Mouse (Mus musculus): ENCODE data around the gene Cep131. TPM values are rescaled to one million over a fixed set of nuclear protein-coding genes. Genes with fewer than 3 reads are reported as not detected.

Cep131 gene
- polyA plus RNA-seq, 1 experiment from 2014 or later, result 30.3 TPM

DNA sequence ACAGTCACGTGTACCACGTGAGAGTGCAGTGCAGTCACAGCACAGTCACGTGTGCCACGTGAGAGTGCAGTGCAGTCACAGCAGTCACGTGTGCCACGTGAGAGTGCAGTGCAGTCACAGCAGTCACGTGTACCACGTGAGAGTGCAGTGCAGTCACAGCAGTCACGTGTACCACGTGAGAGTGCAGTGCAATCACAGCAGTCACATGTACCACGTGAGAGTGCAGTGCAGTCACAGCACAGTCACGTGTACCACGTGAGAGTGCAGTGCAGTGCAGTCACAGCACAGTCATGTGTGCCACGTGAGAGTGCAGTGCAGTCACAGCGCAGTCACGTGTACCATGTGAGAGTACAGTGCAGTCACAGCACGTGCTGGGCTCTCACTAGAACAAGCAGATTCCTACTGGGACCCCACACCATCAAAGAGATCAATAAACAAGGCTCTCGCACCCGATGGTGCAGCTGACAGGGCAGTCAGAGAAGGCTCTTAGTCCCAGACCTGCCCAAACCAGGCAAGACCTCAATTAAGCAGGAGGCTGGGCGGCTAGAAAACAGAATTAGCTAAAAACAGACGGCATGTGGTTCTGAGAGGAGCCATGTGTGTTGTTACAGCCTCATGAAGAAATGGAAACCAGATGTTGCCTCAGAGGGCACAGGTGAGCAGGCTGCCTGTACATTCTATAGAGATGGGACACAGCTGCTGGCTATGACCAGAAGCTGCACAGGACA, 28.0 kb upstream of the Cep131 start:
- Histone ChIP-seq H3K4me3 (no peak overlapping the region), H3K4me2 (no peak overlapping the region), H3K27me3 (no peaks in the 10 kb centered on the region), H3K4me1 (peaks cover 22% of the 10 kb centered on the region), H3K36me3 (peaks cover 66% of the 10 kb centered on the region), H3K27ac (peak overlapping the region; percentile 13; the same call in 1 of the 2 replicates), H3K9ac (0 out of 2 replicates have a peak overlapping the region, but pooled peaks have one; percentile 16), H3K9me3 (no peaks in the 10 kb centered on the region)
- ATAC-seq (ENCODE audit: insufficient number of reproducible peaks, insufficient read depth, low FRiP score, low TSS enrichment, low read depth), result no peak
- 67% methylated on average over 21 of the region's 21 CpGs for WGBS

DNA sequence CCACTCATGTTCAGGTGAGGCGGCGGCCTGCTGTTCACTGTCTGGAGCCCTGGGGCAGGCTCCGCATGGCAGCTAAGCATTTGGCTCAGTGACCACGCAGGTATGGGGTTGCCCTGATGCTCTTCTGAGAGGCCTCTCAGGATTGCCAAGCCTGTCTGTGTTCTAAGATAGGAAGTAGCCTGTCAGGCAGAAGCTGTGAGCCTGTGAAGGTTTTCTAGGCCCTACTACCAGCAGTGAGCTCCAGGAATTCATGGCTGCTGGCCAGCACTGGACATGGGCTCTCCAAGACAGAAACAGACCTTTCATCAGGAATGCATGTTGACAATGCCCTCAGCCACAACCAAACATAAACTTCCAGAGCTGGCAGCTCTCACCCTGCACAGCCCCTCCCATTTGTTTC, 25.5 kb upstream of the Cep131 start:
- peaks cover 22% of the 10 kb centered on the region for H3K4me1 ChIP-seq
- H3K9ac ChIP-seq, result 0 out of 2 replicates have a peak overlapping the region, but pooled peaks have one; percentile 41
- H3K36me3 ChIP-seq, result peaks cover 68% of the 10 kb centered on the region
- no peak overlapping the region for H3K4me2 ChIP-seq
- H3K4me3 ChIP-seq, result no peak overlapping the region
- no peak for ATAC-seq (ENCODE audit: insufficient number of reproducible peaks, insufficient read depth, low FRiP score, low TSS enrichment, low read depth)
- no peaks in the 10 kb centered on the region for H3K27me3 ChIP-seq
- H3K9me3 ChIP-seq, result no peaks in the 10 kb centered on the region
- WGBS, result 81% methylated on average over 4 of the region's 4 CpGs
- no peak overlapping the region for H3K27ac ChIP-seq

DNA sequence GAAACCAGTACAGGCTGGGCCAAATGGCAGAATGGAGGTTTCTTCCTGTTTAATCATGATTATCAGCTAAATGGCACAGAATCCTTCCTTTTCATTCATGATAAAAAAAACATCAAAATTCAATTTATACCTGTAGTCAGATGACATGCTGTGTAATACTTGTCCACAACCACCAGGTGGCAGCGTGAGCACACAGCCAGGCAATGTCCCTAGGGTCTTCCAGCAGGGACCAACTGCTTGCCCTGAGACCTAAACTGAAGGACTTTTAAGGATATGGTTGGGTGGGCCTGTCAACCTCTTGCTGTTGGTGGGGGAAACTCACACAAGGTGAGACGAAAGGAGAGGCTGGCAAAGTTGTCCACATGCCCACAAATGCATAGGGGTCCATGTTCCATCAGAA, 24.4 kb upstream of the Cep131 start:
- Histone ChIP-seq H3K27me3 (no peaks in the 10 kb centered on the region), H3K4me3 (no peak overlapping the region), H3K27ac (0 out of 2 replicates have a peak overlapping the region, but pooled peaks have one; percentile 24), H3K4me2 (no peak overlapping the region), H3K36me3 (peaks cover 67% of the 10 kb centered on the region), H3K9me3 (no peaks in the 10 kb centered on the region), H3K9ac (no peak overlapping the region), H3K4me1 (peaks cover 22% of the 10 kb centered on the region)
- ATAC-seq (ENCODE audit: insufficient number of reproducible peaks, insufficient read depth, low FRiP score, low TSS enrichment, low read depth), result no peak
- 6% methylated on average over 2 of the region's 2 CpGs for WGBS

DNA sequence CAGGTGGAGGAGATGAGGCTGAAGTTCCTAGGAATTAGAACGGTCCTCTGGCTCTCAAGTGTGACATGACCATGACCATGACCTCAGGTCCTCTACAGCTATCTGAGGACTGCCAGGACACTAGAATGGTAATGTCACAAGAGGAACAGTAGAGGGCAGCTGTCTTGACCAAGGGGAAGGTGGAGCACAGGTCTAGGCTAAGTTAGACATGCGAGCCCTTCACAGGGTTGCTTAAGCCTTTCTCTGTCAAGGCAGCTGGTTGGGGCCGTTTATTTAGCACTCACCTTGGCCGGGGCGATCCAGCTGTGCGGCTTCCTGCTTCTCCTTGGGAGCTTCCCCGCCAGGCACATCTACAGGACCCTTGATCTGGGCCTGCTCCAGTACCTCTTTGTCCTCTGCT, 23.9 kb upstream of the Cep131 start:
- H3K9ac ChIP-seq, result no peak overlapping the region
- H3K27ac ChIP-seq, result no peak overlapping the region
- no peaks in the 10 kb centered on the region for H3K27me3 ChIP-seq
- peaks cover 22% of the 10 kb centered on the region for H3K4me1 ChIP-seq
- ATAC-seq (ENCODE audit: insufficient number of reproducible peaks, insufficient read depth, low FRiP score, low TSS enrichment, low read depth), result no peak
- H3K4me2 ChIP-seq, result no peak overlapping the region
- no peak overlapping the region for H3K4me3 ChIP-seq
- WGBS, result 70% methylated on average over 7 of the region's 7 CpGs
- no peaks in the 10 kb centered on the region for H3K9me3 ChIP-seq
- peaks cover 67% of the 10 kb centered on the region for H3K36me3 ChIP-seq

DNA sequence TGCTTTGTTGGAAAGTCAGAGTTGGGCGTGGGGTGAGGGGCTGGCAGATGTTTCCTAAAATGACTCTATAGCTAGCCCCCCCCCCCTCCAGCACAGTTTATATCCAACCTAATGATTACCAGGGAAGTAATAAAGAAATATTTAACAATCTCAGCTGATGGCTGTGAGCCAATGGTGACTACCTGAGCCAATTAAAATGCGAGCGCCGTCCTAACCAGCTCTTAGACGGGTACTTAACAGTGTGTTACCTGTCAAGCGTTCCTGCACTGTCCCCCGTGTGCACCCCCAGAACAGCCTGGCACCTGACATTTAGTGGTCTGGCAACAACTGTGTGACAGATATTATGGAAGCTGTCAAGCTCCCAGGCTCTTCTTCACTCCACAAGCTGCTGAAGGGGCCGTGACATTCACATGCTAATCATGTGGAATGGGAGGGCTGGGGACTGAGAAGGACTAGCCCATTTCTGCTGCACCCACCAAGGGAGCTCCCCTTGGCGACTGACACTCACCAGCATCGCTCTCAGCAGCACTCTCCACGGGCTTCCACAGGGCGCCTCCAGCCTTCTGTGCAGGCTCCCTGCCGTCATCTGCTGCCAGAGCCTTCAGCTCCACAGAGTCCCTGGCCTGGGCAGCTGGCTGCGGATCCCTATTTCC, 23.1 kb upstream of the Cep131 start:
- no peak overlapping the region for H3K9ac ChIP-seq
- 77% methylated on average over 14 of the region's 14 CpGs for WGBS
- no peak overlapping the region for H3K4me3 ChIP-seq
- H3K36me3 ChIP-seq, result peaks cover 68% of the 10 kb centered on the region
- no peaks in the 10 kb centered on the region for H3K27me3 ChIP-seq
- H3K27ac ChIP-seq, result no peak overlapping the region
- H3K4me2 ChIP-seq, result no peak overlapping the region
- H3K9me3 ChIP-seq, result no peaks in the 10 kb centered on the region
- peaks cover 14% of the 10 kb centered on the region for H3K4me1 ChIP-seq
- no peak for ATAC-seq (ENCODE audit: insufficient number of reproducible peaks, insufficient read depth, low FRiP score, low TSS enrichment, low read depth)

DNA sequence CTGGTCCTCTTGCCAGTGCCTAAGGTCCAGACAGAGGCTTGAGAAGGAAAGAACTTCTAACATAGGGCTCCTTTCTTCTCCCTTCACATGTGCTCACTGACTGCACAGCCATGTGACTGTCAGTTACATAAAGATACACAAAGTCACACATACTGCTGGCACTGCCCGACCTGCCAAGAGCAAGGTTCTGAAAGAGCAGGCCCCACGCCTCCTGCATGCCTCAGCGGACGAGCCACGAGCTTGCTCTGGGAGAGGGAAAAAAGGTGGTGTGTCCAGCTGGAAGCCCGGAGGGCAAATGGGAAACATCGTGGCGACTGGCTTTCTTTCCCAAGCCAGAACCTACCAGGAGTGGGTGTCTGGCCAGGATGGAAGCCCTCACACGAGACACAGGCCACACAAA, 21.2 kb upstream of the Cep131 start:
- H3K4me3 ChIP-seq, result no peak overlapping the region
- ATAC-seq (ENCODE audit: insufficient number of reproducible peaks, insufficient read depth, low FRiP score, low TSS enrichment, low read depth), result no peak
- no peaks in the 10 kb centered on the region for H3K27me3 ChIP-seq
- H3K4me1 ChIP-seq, result peaks cover 7% of the 10 kb centered on the region
- peaks cover 76% of the 10 kb centered on the region for H3K36me3 ChIP-seq
- 77% methylated on average over 9 of the region's 9 CpGs for WGBS
- no peaks in the 10 kb centered on the region for H3K9me3 ChIP-seq
- H3K9ac ChIP-seq, result no peak overlapping the region
- no peak overlapping the region for H3K4me2 ChIP-seq
- no peak overlapping the region for H3K27ac ChIP-seq

DNA sequence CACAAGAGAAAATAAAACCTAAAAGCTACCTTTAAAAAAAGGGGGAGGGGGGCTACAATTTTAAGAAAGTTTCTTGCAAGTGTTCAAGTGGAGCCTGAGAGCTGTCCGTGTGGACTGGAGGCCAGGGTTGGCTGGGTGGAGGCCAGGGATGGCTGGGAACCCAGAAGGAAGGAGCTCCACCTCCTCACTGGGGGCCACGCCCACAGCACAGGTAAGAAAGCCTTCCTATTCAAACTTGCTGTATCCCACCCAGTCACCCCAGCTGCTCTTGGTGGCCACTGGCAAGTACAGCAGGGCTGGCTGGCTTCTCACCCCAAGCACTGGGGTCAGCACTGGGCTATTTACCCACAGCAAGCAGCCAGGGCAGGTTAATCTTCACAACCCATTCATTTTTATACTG, 20.4 kb upstream of the Cep131 start:
- no peaks in the 10 kb centered on the region for H3K9me3 ChIP-seq
- H3K4me1 ChIP-seq, result no peaks in the 10 kb centered on the region
- no peak for ATAC-seq (ENCODE audit: insufficient number of reproducible peaks, insufficient read depth, low FRiP score, low TSS enrichment, low read depth)
- peaks cover 73% of the 10 kb centered on the region for H3K36me3 ChIP-seq
- H3K4me3 ChIP-seq, result no peak overlapping the region
- no peaks in the 10 kb centered on the region for H3K27me3 ChIP-seq
- no peak overlapping the region for H3K9ac ChIP-seq
- no peak overlapping the region for H3K27ac ChIP-seq
- 73% methylated on average over 2 of the region's 2 CpGs for WGBS
- no peak overlapping the region for H3K4me2 ChIP-seq

DNA sequence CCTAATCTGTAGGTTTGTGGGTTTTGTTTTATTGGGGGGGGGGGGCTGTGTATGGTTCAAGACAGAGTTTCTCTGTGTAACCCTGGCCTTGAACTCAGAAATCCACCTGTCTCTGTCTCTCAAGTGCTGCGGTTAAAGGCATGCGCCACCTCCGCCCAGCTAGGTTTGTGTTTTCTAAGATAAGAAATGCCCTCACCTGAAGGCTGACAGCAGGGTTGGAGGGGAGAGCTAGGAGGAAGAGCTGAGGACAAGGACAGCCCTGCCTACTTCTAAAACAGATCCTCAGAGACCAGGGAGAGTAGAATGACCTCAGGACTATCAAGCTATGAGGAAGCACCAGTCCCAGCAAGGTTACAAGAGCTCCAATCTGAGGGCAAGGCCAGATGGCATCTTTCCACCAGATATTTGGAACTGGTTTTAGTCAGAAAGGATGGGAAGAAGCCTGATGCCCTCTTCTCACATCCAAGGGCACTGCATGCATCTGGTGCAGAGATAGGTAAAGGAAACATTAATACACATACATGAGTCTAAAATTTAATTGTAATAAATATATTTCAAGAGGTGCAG, 16.9 kb upstream of the Cep131 start:
- Histone ChIP-seq H3K4me2 (no peak overlapping the region), H3K27ac (no peak overlapping the region), H3K9ac (no peak overlapping the region), H3K4me1 (peaks cover 10% of the 10 kb centered on the region), H3K27me3 (no peaks in the 10 kb centered on the region), H3K36me3 (peaks cover 55% of the 10 kb centered on the region), H3K9me3 (no peaks in the 10 kb centered on the region), H3K4me3 (no peak overlapping the region)
- WGBS, result 94% methylated on average over 3 of the region's 3 CpGs
- no peak for ATAC-seq (ENCODE audit: insufficient number of reproducible peaks, insufficient read depth, low FRiP score, low TSS enrichment, low read depth)

DNA sequence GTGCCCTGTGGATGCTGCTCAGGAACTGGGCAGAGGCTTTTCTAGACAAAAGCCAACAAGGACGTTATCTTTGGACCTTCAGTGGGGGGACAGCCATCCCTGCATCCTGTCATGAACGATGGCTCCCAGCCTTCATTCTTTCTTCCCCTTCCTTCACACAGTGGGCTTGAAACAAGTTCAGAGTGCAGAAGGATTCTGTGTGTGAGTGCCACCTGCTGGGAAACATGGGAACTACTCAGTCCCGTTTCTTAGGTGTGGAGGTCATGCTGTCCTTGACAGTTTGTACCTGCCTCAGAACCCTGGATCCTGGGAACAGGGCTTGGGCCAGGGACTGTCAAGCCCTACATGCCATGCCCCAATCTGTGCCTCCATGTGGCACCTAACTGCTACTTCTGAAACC, 14.4 kb upstream of the Cep131 start:
- Histone ChIP-seq H3K27me3 (no peaks in the 10 kb centered on the region), H3K4me3 (no peak overlapping the region), H3K4me1 (peaks cover 21% of the 10 kb centered on the region), H3K9me3 (no peaks in the 10 kb centered on the region), H3K36me3 (peaks cover 43% of the 10 kb centered on the region), H3K27ac (no peak overlapping the region), H3K4me2 (no peak overlapping the region), H3K9ac (no peak overlapping the region)
- 6% methylated on average over 3 of the region's 3 CpGs for WGBS
- ATAC-seq (ENCODE audit: insufficient number of reproducible peaks, insufficient read depth, low FRiP score, low TSS enrichment, low read depth), result no peak

DNA sequence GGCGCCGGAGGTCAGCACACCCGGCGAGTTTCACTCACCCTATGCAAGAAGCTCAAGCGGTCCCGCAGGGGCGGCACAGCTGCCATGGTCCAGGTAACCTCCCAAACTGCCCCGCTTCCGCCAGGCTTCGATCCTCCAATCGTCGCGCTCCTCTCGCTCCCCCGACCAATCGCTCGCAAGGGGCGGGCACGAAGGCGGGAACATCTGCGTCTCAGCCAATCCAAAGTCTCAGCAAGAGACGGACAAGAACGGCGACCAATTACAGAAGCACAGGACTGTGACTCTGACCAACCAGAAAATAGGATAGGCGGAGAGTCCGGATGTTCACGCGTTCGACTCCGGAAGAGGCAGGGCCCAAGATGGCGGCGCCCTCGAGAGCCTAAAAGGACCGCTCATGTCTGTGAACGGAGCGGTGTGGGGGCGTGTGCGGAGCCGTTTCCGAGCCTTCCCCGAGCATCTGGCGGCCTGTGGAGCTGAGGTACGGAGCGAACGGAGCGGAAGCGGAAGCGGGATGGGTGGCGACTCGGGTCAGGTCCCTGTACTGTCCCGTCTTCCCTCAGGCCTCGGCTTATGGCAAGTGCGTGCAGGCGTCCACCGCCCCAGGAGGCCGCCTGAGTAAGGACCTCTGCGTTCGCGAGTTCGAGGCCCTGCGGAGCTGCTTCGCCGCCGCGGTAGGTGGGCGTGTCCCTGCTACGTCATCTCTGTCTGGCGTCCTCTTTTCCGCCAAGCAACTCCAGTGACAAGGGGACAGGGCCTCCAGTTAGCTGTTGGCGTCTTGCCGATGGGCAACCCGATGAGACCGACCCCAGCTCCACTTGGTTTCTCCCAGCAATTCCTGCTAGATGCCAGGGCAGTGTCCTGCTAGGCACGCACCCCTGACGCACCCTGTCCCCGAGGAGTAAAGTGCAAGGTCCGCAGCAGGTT, 12.2 kb upstream of the Cep131 start, which contains the start of the genes Tepsin and Ndufaf8:
Gene Tepsin, minus strand, starts transcription at position 144 of the 924 bp plus-strand sequence.
Gene Ndufaf8, plus strand, starts transcription at position 341 of the 924 bp plus-strand sequence.
- WGBS, result under 1% methylated on average over 77 of the region's 77 CpGs
- Histone ChIP-seq H3K4me2 (peak within 1 kb of the TSS; percentile 95), H3K36me3 (peaks cover 43% of the 10 kb centered on the region), H3K4me3 (peak within 1 kb of the TSS; percentile 88), H3K27me3 (no peaks in the 10 kb centered on the region), H3K4me1 (peaks cover 21% of the 10 kb centered on the region), H3K9me3 (no peaks in the 10 kb centered on the region), H3K9ac (peak within 1 kb of the TSS; percentile 94), H3K27ac (peak within 1 kb of the TSS; percentile 93)
- ATAC-seq (ENCODE audit: insufficient number of reproducible peaks, insufficient read depth, low FRiP score, low TSS enrichment, low read depth), result peak; percentile 96

Measured in embryonic facial prominence, embryonic 13.5 days (tissue).